Mouse (Mus musculus) kidney, postnatal 0 days (tissue): ENCODE results near the gene Klk8. TPM values are rescaled to one million over a fixed set of nuclear protein-coding genes. Genes with fewer than 3 reads are reported as not detected.

Source experiments
- ATAC-seq: fragments of 200-750 bp; cut with Nextera tagmentation; replicated peaks from 2 replicates; pipeline ENCODE4 v1.8.0; 2017; ENCODE audit warnings: low read depth, moderate number of reproducible peaks, moderate TSS enrichment, moderate library complexity; ENCODE audit not compliant: low FRiP score
- DNase-seq: peaks from one replicate; pipeline ENCODE4 v3.0.0-alpha.2; 2016; ENCODE audit warnings: low spot score
- H3K27ac ChIP-seq: fragments of 300-500 bp; sonication (generic); 2 replicates; pipeline ENCODE4 v1.5.1; 2014; ENCODE audit warnings: mild to moderate bottlenecking
- H3K27me3 ChIP-seq: fragments of 300-500 bp; sonication (generic); 2 replicates; pipeline ENCODE4 v1.6.1; 2014; ENCODE audit warnings: low read length, mixed read lengths; ENCODE audit not compliant: insufficient read depth
- H3K36me3 ChIP-seq: fragments of 300-500 bp; sonication (generic); 2 replicates; pipeline ENCODE4 v1.6.1; 2014; ENCODE audit warnings: low read length, mixed read lengths; ENCODE audit not compliant: insufficient read depth
- H3K4me1 ChIP-seq: fragments of 300-500 bp; sonication (generic); replicated peaks from 2 replicates; pipeline ENCODE4 v1.6.1; 2014; ENCODE audit warnings: antibody characterized with exemption, low read length, mixed read lengths; ENCODE audit not compliant: insufficient read depth
- H3K4me2 ChIP-seq: fragments of 300-500 bp; sonication (generic); 2 replicates; pipeline ENCODE4 v1.6.1; 2014; ENCODE audit warnings: mild to moderate bottlenecking, low read length, moderate library complexity, mixed read lengths
- H3K4me3 ChIP-seq: fragments of 300-500 bp; sonication (generic); replicated peaks from 2 replicates; pipeline ENCODE4 v1.5.1; 2014; ENCODE audit warnings: low read depth, low read length
- H3K9ac ChIP-seq: fragments of 300-500 bp; sonication (generic); 2 replicates; pipeline ENCODE4 v1.6.1; 2014; ENCODE audit warnings: low read depth, low read length
- H3K9me3 ChIP-seq: fragments of 300-500 bp; sonication (generic); replicated peaks from 2 replicates; pipeline ENCODE4 v1.6.1; 2016; ENCODE audit warnings: low read length, inconsistent platforms, mixed read lengths
- CTCF ChIP-seq: IDR thresholded peaks from 2 replicates; pipeline ENCODE4 v1.5.1; 2016; ENCODE audit warnings: antibody characterized with exemption, low read depth, mild to moderate bottlenecking, moderate library complexity
- WGBS: fragments of 180-500 bp; shearing (Covaris S2); extraction: QIAGEN DNeasy Blood & Tissue Kit; methylation state at CpG from one replicate; pipeline ENCODE4 v1.1.7; 2014; 5-methylcytosine and 5-hydroxymethylcytosine counted together
- polyA plus RNA-seq: library from polyadenylated mRNA; unstranded; fragments of >200 nt; fragmentation: Nextera tagmentation; extraction: Ambion mirVana; gene quantifications from 2 replicates; pipeline ENCODE4 v1.2.1, GENCODE M21; 2015

Gene Klk8
- polyA plus RNA-seq, 1 experiment from 2014 or later = 23.1 TPM

GRCm38 (mm10) chr7:43829006-43829405 is 31.6 kb downstream of the Klk8 start:
- Histone ChIP-seq H3K27ac (no peak overlapping the region), H3K27me3 (no peaks in the 10 kb centered on the region), H3K9ac (no peak overlapping the region), H3K4me2 (no peak overlapping the region), H3K36me3 (no peaks in the 10 kb centered on the region), H3K9me3 (no peaks in the 10 kb centered on the region), H3K4me3 (no peak overlapping the region), H3K4me1 (no peaks in the 10 kb centered on the region)
- 88% methylated on average over 8 of the region's 8 CpGs for WGBS
- DNase-seq (no peak), ATAC-seq (no peak)
- TF ChIP-seq CTCF = no peak

GRCm38 (mm10) chr7:43841701-43842100 is 44.3 kb downstream of the Klk8 start, which contains the start of gene Klk5:
Gene Klk5, plus strand, starts transcription at chr7:43841971.
- ATAC-seq = no peak
- WGBS = 54% methylated on average over 3 of the region's 3 CpGs

GRCm38 (mm10) chr7:43843801-43844200 is 46.4 kb downstream of the Klk8 start:
- Histone ChIP-seq H3K27ac (no peak overlapping the region), H3K4me2 (no peak overlapping the region), H3K4me1 (no peaks in the 10 kb centered on the region), H3K9ac (no peak overlapping the region), H3K36me3 (no peaks in the 10 kb centered on the region), H3K4me3 (no peak overlapping the region), H3K9me3 (no peaks in the 10 kb centered on the region), H3K27me3 (no peaks in the 10 kb centered on the region)
- DNase-seq (no peak), ATAC-seq (no peak)
- no peak for TF ChIP-seq CTCF
- 89% methylated on average over 4 of the region's 4 CpGs for WGBS

More at GRCm38 (mm10) chr7:43841701-43842100, 44.3 kb downstream of the Klk8 start, which contains the start of gene Klk5:
- no peak within 1 kb of the TSS for H3K27ac ChIP-seq
- no peaks in the 10 kb centered on the region for H3K36me3 ChIP-seq
- no peaks in the 10 kb centered on the region for H3K9me3 ChIP-seq
- no peak for DNase-seq
- no peak for TF ChIP-seq CTCF
- H3K4me1 ChIP-seq = no peaks in the 10 kb centered on the region
- H3K9ac ChIP-seq = no peak within 1 kb of the TSS
- H3K27me3 ChIP-seq = no peaks in the 10 kb centered on the region
- no peak within 1 kb of the TSS for H3K4me2 ChIP-seq
- no peak within 1 kb of the TSS for H3K4me3 ChIP-seq

- ATAC-seq (no peak), DNase-seq (no peak)
- Histone ChIP-seq H3K9ac (no peak overlapping the region), H3K4me3 (no peak overlapping the region), H3K4me1 (no peaks in the 10 kb centered on the region), H3K4me2 (no peak overlapping the region), H3K27me3 (no peaks in the 10 kb centered on the region), H3K27ac (no peak overlapping the region), H3K9me3 (no peaks in the 10 kb centered on the region), H3K36me3 (no peaks in the 10 kb centered on the region)
- TF ChIP-seq CTCF = no peak
- WGBS = 90% methylated on average over 6 of the region's 6 CpGs
These were observed 54.2 kb downstream of the Klk8 start for GRCm38 (mm10) chr7:43851616-43852015.

Other genes starting within 250 kb of the Klk8 start
- 1.8 and 2.1 TPM in 2 replicates for gene Zfp658, start 235.3 kb upstream of the Klk8 start, polyA plus RNA-seq
- gene Zfp719, start 218.0 kb upstream of the Klk8 start, polyA plus RNA-seq = 7.8 and 9.3 TPM in 2 replicates
- 0.08 TPM in 1 of 2 replicates, not detected in the other for gene Zfp819, start 190.4 kb upstream of the Klk8 start, polyA plus RNA-seq
- gene Ceacam18, start 162.9 kb upstream of the Klk8 start, polyA plus RNA-seq = not detected in 2 replicates
- 0.59 and 0.68 TPM in 2 replicates for gene Siglece, start 137.4 kb upstream of the Klk8 start, polyA plus RNA-seq
- 12.5 and 13.5 TPM in 2 replicates for gene Ctu1, start 125.6 kb upstream of the Klk8 start, polyA plus RNA-seq
- gene Klk14, start 107.2 kb upstream of the Klk8 start, polyA plus RNA-seq = not detected in 2 replicates
- 0.14 and 0.17 TPM in 2 replicates for gene Klk13, start 85.0 kb upstream of the Klk8 start, polyA plus RNA-seq
- not detected in 2 replicates for gene Klk12, start 28.7 kb upstream of the Klk8 start, polyA plus RNA-seq
- 0.18 TPM in 1 of 2 replicates, not detected in the other for gene Klk11, start 23.0 kb upstream of the Klk8 start, polyA plus RNA-seq
- 0.46 and 0.51 TPM in 2 replicates for gene Klk10, start 16.5 kb upstream of the Klk8 start, polyA plus RNA-seq
- gene Klk9, start 5.7 kb upstream of the Klk8 start, polyA plus RNA-seq = 0.08 and 0.18 TPM in 2 replicates
- 0.14 TPM in 1 of 2 replicates, not detected in the other for gene Klk7, start 13.7 kb downstream of the Klk8 start, polyA plus RNA-seq
- gene Klk6, start 26.9 kb downstream of the Klk8 start, polyA plus RNA-seq = not detected in 2 replicates
- gene Klk5, start 44.4 kb downstream of the Klk8 start, polyA plus RNA-seq = not detected in 2 replicates
- gene Klk4, start 83.6 kb downstream of the Klk8 start, polyA plus RNA-seq = not detected in 2 replicates
- not detected in 2 replicates for gene Klk15, start 136.2 kb downstream of the Klk8 start, polyA plus RNA-seq
- 0.18 and 0.75 TPM in 2 replicates for gene Klk1b8, start 153.1 kb downstream of the Klk8 start, polyA plus RNA-seq
- not detected in 2 replicates for gene Klk1b1, start 169.2 kb downstream of the Klk8 start, polyA plus RNA-seq
- 0.39 and 0.47 TPM in 2 replicates for gene Klk1b9, start 178.5 kb downstream of the Klk8 start, polyA plus RNA-seq
- 0.22 TPM in 2 replicates for gene Klk1b11, start 198.3 kb downstream of the Klk8 start, polyA plus RNA-seq
- gene Klk1b26, start 214.6 kb downstream of the Klk8 start, polyA plus RNA-seq = not detected in 2 replicates